Mouse (Mus musculus) lung, embryonic 16.5 days (tissue): Measurements from ENCODE around the gene Vmn2r8. TPM values are rescaled to one million over a fixed set of nuclear protein-coding genes. Genes with fewer than 3 reads are reported as not detected.
"Not testable (repeated sequence)": the region's sequence is repeated elsewhere in the genome, so short reads cannot be mapped to it uniquely, and the experiment has no call there.

Experiments
- ATAC-seq: fragments of 200-750 bp; cut with Nextera tagmentation; 2 replicates; pipeline ENCODE4 v1.8.0; 2017; ENCODE audit warnings: low read depth, mild to moderate bottlenecking, moderate library complexity
- H3K27ac ChIP-seq: fragments of 300-500 bp; sonication (generic); 2 replicates; pipeline ENCODE4 v1.5.1; 2014; ENCODE audit warnings: mild to moderate bottlenecking, control low read depth, low read length
- H3K27me3 ChIP-seq: fragments of 300-500 bp; sonication (generic); 2 replicates; pipeline ENCODE4 v1.6.1; 2014; ENCODE audit warnings: low read depth, low read length, mixed read lengths; ENCODE audit not compliant: control insufficient read depth, insufficient read depth
- H3K36me3 ChIP-seq: fragments of 300-500 bp; sonication (generic); 2 replicates; pipeline ENCODE4 v1.6.1; 2014; ENCODE audit warnings: low read length; ENCODE audit not compliant: control insufficient read depth, insufficient read depth
- H3K4me1 ChIP-seq: fragments of 300-500 bp; sonication (generic); replicated peaks from 2 replicates; pipeline ENCODE4 v1.6.1; 2014; ENCODE audit warnings: low read length, mixed read lengths; ENCODE audit not compliant: control insufficient read depth, insufficient read depth
- H3K4me2 ChIP-seq: fragments of 300-500 bp; sonication (generic); 2 replicates; pipeline ENCODE4 v1.6.1; 2014; ENCODE audit warnings: low read depth, low read length, control low read depth
- H3K4me3 ChIP-seq: fragments of 300-500 bp; sonication (generic); 2 replicates; pipeline ENCODE4 v1.5.1; 2014; ENCODE audit warnings: mild to moderate bottlenecking, low read length, control low read depth
- H3K9ac ChIP-seq: fragments of 300-500 bp; sonication (generic); 2 replicates; pipeline ENCODE4 v1.6.1; 2014; ENCODE audit warnings: low read length, control low read depth
- H3K9me3 ChIP-seq: fragments of 300-500 bp; sonication (generic); 2 replicates; pipeline ENCODE4 v1.6.1; 2016; ENCODE audit warnings: low read length; ENCODE audit not compliant: control insufficient read depth
- WGBS: fragments of 180-500 bp; shearing (Covaris S2); extraction: QIAGEN DNeasy Blood & Tissue Kit; methylation state at CpG from one replicate; pipeline ENCODE4 v1.1.7; 2014; 5-methylcytosine and 5-hydroxymethylcytosine counted together
- polyA plus RNA-seq: library from polyadenylated mRNA; unstranded; fragments of >200 nt; fragmentation: Nextera tagmentation; extraction: Ambion mirVana; gene quantifications from 2 replicates; pipeline ENCODE4 v1.2.1, GENCODE M21; 2015

Gene Vmn2r8
- polyA plus RNA-seq, 1 experiment from 2014 or later, result not detected

DNA sequence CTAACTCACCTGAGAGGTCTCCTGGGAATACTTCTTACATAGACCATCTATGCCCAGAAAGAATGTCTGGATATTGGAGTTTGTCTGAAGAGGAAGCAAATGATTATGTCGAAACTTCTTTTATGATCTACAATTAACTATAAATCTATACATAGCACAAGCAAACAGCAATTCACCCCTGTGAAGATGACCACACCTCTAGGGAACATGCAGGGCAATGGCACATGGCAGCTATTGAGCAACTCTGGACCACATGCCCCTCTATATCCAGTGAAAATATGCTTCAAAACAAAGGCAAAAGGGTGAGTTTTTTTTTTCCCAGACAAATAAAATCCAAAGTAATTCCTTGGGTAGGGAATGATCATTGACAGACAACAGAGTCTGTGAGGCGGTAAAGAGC lies 48.6 kb downstream of the Vmn2r8 start:
- Histone ChIP-seq H3K27me3 (no peaks in the 10 kb centered on the region), H3K4me1 (no peaks in the 10 kb centered on the region), H3K4me3 (no peak overlapping the region), H3K9me3 (no peaks in the 10 kb centered on the region), H3K36me3 (no peaks in the 10 kb centered on the region), H3K4me2 (no peak overlapping the region), H3K27ac (no peak overlapping the region), H3K9ac (no peak overlapping the region)
- ATAC-seq, result no peak
- 74% methylated on average over 2 of the region's 2 CpGs for WGBS

GRCm38 (mm10) chr5:108758396-108758795 lies 50.3 kb downstream of the Vmn2r8 start:
- H3K4me2 ChIP-seq, result no peak overlapping the region
- no peaks in the 10 kb centered on the region for H3K9me3 ChIP-seq
- no peaks in the 10 kb centered on the region for H3K36me3 ChIP-seq
- WGBS, result 37% methylated on average over 3 of the region's 3 CpGs
- no peak overlapping the region for H3K9ac ChIP-seq
- no peak overlapping the region for H3K27ac ChIP-seq
- no peak overlapping the region for H3K4me3 ChIP-seq
- no peaks in the 10 kb centered on the region for H3K27me3 ChIP-seq
- ATAC-seq, result no peak
- no peaks in the 10 kb centered on the region for H3K4me1 ChIP-seq

- H3K27me3 ChIP-seq, H3K36me3 ChIP-seq, H3K4me2 ChIP-seq, H3K4me3 ChIP-seq, H3K4me1 ChIP-seq, H3K9ac ChIP-seq, ATAC-seq, H3K27ac ChIP-seq, H3K9me3 ChIP-seq: not testable (repeated sequence)
- 80% methylated on average over 4 of the region's 4 CpGs for WGBS
Measured at GRCm38 (mm10) chr5:108751258-108751657, 57.4 kb downstream of the Vmn2r8 start.

GRCm38 (mm10) chr5:108750328-108751210 lies 58.1 kb downstream of the Vmn2r8 start:
- H3K9ac ChIP-seq, result no peak overlapping the region
- no peaks in the 10 kb centered on the region for H3K36me3 ChIP-seq
- no peak overlapping the region for H3K4me3 ChIP-seq
- 69% methylated on average over 5 of the region's 5 CpGs for WGBS
- no peaks in the 10 kb centered on the region for H3K9me3 ChIP-seq
- no peak overlapping the region for H3K4me2 ChIP-seq
- no peak for ATAC-seq
- H3K4me1 ChIP-seq, result no peaks in the 10 kb centered on the region
- no peaks in the 10 kb centered on the region for H3K27me3 ChIP-seq
- no peak overlapping the region for H3K27ac ChIP-seq

- Histone ChIP-seq H3K36me3 (no peaks in the 10 kb centered on the region), H3K4me2 (no peak overlapping the region), H3K4me3 (no peak overlapping the region), H3K9ac (no peak overlapping the region), H3K4me1 (no peaks in the 10 kb centered on the region), H3K27me3 (no peaks in the 10 kb centered on the region), H3K9me3 (no peaks in the 10 kb centered on the region), H3K27ac (no peak overlapping the region)
- ATAC-seq, result no peak
- 76% methylated on average over 3 of the region's 3 CpGs for WGBS
Measured at GRCm38 (mm10) chr5:108744629-108745028, 64.0 kb downstream of the Vmn2r8 start.

GRCm38 (mm10) chr5:108743856-108744255 lies 64.8 kb downstream of the Vmn2r8 start:
- H3K27ac ChIP-seq, result no peak overlapping the region
- ATAC-seq, result no peak
- H3K36me3 ChIP-seq, result no peaks in the 10 kb centered on the region
- H3K4me2 ChIP-seq, result no peak overlapping the region
- 58% methylated on average over 2 of the region's 2 CpGs for WGBS
- no peak overlapping the region for H3K9ac ChIP-seq
- H3K27me3 ChIP-seq, result no peaks in the 10 kb centered on the region
- H3K9me3 ChIP-seq, result no peaks in the 10 kb centered on the region
- no peak overlapping the region for H3K4me3 ChIP-seq
- no peaks in the 10 kb centered on the region for H3K4me1 ChIP-seq

DNA sequence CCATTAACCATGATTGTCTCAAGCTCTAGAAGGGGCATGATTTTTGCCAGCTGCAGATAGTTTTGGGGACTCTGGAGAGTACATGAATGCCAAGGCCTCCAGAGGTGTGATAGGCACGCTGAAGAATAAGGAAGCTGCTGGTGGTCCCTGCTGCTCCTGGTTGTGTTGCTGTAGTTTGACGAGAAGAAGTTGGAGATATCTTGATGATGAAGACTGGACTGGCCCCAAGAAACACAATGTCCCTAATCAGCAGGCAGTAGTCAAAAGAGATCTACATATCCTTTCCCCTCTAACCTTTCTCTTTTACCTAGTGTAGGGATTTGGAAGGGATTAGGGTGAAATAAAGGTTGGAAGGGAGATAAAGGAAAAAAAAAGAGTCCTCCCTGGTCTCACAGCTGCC lies 66.1 kb downstream of the Vmn2r8 start:
- Histone ChIP-seq H3K9me3 (no peaks in the 10 kb centered on the region), H3K36me3 (no peaks in the 10 kb centered on the region), H3K4me2 (no peak overlapping the region), H3K27ac (no peak overlapping the region), H3K9ac (no peak overlapping the region), H3K4me1 (no peaks in the 10 kb centered on the region), H3K4me3 (no peak overlapping the region), H3K27me3 (no peaks in the 10 kb centered on the region)
- ATAC-seq, result no peak
- 73% methylated on average over 2 of the region's 2 CpGs for WGBS

DNA sequence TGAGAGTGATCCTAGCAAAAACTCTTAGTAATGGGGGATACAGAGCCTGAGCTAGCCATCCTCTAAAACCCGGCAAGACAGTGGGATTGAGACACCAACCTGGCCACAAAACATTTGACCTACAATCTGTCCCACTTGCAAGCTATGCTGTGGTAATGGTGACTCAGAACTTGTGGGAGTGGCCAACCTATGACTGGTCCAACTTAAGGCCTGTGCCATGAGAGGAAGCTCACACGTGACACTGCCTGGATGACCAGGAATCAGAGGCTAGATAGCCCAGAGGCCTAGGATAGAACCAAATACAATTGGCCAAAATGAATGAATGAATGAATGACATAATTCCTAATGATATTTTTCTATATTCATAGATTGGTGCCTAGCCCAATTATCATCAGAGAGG lies 66.8 kb downstream of the Vmn2r8 start:
- Histone ChIP-seq H3K4me3 (no peak overlapping the region), H3K4me1 (no peaks in the 10 kb centered on the region), H3K4me2 (no peak overlapping the region), H3K9me3 (no peaks in the 10 kb centered on the region), H3K27ac (no peak overlapping the region), H3K27me3 (no peaks in the 10 kb centered on the region), H3K36me3 (no peaks in the 10 kb centered on the region), H3K9ac (no peak overlapping the region)
- 74% methylated on average over 2 of the region's 2 CpGs for WGBS
- no peak for ATAC-seq
